Mouse (Mus musculus) myocyte (in vitro differentiated cells): Measurements from ENCODE around the gene Mmgt2. TPM values are rescaled to one million over a fixed set of nuclear protein-coding genes. Genes with fewer than 3 reads are reported as not detected.

ENCODE experiments used
- H3K27me3 ChIP-seq: one replicate; pipeline ENCODE4 v1.6.1; 2011; ENCODE audit not compliant: control insufficient read depth, insufficient read depth, insufficient read length
- H3K36me3 ChIP-seq: one replicate; pipeline ENCODE4 v1.6.1; 2011; ENCODE audit not compliant: control insufficient read depth, insufficient read depth
- H3K4me2 ChIP-seq: one replicate; pipeline ENCODE4 v1.6.1; 2011; ENCODE audit warnings: low read depth, control low read depth
- H3K4me3 ChIP-seq: one replicate; pipeline ENCODE4 v1.5.1; 2011; ENCODE audit warnings: mild to moderate bottlenecking, control low read depth, moderate library complexity
- H3K79me2 ChIP-seq: one replicate; pipeline ENCODE4 v1.6.1; 2011; ENCODE audit not compliant: control insufficient read depth, insufficient read depth
- H3ac ChIP-seq: one replicate; pipeline ENCODE4 v1.6.1; 2011; ENCODE audit not compliant: control insufficient read depth, insufficient read length
- CEBPB ChIP-seq: IDR thresholded peaks from 2 replicates; pipeline ENCODE4 v1.6.1; 2011; ENCODE audit warnings: mild to moderate bottlenecking, moderate library complexity; ENCODE audit not compliant: poor library complexity, insufficient read depth, severe bottlenecking
- E2F4 ChIP-seq: IDR thresholded peaks from one replicate; pipeline ENCODE4 v1.6.1; 2011; ENCODE audit warnings: mild to moderate bottlenecking, control low read depth, moderate library complexity; ENCODE audit not compliant: insufficient read depth
- MAX ChIP-seq: IDR thresholded peaks from one replicate; pipeline ENCODE4 v1.6.1; 2011; ENCODE audit warnings: low read depth, mild to moderate bottlenecking, control low read depth
- MYOD1 ChIP-seq, 3 experiments: IDR thresholded peaks; one replicate each; pipeline ENCODE4 v1.6.1; 2011; ENCODE audit warnings: control low read depth in 2 of 3, low read depth in 2 of 3, mild to moderate bottlenecking in 2 of 3, moderate library complexity in 1 of 3; ENCODE audit not compliant: insufficient read length in 2 of 3, control insufficient read depth in 1 of 3
- MYOG ChIP-seq, 3 experiments: IDR thresholded peaks; one replicate each; pipeline ENCODE4 v1.6.1; 2011; ENCODE audit warnings: control low read depth in 2 of 3, low read depth in 2 of 3, mild to moderate bottlenecking in 2 of 3; ENCODE audit not compliant: insufficient read length in 2 of 3, control insufficient read depth in 1 of 3, insufficient read depth in 1 of 3
- POLR2A ChIP-seq: IDR thresholded peaks from one replicate; pipeline ENCODE4 v1.6.1; 2011; ENCODE audit warnings: low read depth, mild to moderate bottlenecking, control low read depth, moderate library complexity; ENCODE audit not compliant: insufficient read length
- POLR2AphosphoS2 ChIP-seq: IDR thresholded peaks from one replicate; pipeline ENCODE4 v1.6.1; 2011; ENCODE audit warnings: low read depth, control low read depth; ENCODE audit not compliant: insufficient read length
- REST ChIP-seq: IDR thresholded peaks from one replicate; pipeline ENCODE4 v1.6.1; 2011; ENCODE audit warnings: mild to moderate bottlenecking, control low read depth, moderate library complexity; ENCODE audit not compliant: insufficient read depth, insufficient read length
- SRF ChIP-seq: IDR thresholded peaks from one replicate; pipeline ENCODE4 v1.6.1; 2011; ENCODE audit warnings: low read depth; ENCODE audit not compliant: control insufficient read depth, insufficient read length
- TCF12 ChIP-seq: IDR thresholded peaks from one replicate; pipeline ENCODE4 v1.6.1; 2011; ENCODE audit warnings: mild to moderate bottlenecking, control low read depth; ENCODE audit not compliant: poor library complexity, insufficient read depth, severe bottlenecking
- TCF3 ChIP-seq: IDR thresholded peaks from one replicate; pipeline ENCODE4 v1.6.1; 2011; ENCODE audit warnings: low read depth, control low read depth; ENCODE audit not compliant: insufficient read length
- USF1 ChIP-seq: IDR thresholded peaks from one replicate; pipeline ENCODE4 v1.6.1; 2011; ENCODE audit warnings: low read depth, mild to moderate bottlenecking, control low read depth, moderate library complexity
- polyA plus RNA-seq: library from polyadenylated mRNA; unstranded; fragments of >200 nt; fragmentation: generic; extraction: Trizol; gene quantifications from one replicate; pipeline ENCODE4 v1.2.1, GENCODE M21; 2012; ENCODE audit warnings: missing spikeins

Mmgt2 gene
- polyA plus RNA-seq, 1 experiment: 29.2 TPM

- Histone ChIP-seq H3K4me3 (peak overlapping the region; percentile 100), H3K79me2 (peaks cover 25% of the 10 kb centered on the region), H3ac (no peak overlapping the region), H3K27me3 (no peaks in the 10 kb centered on the region), H3K4me2 (peak overlapping the region; percentile 90), H3K36me3 (peaks cover 42% of the 10 kb centered on the region)
- TF ChIP-seq MYOD1 (IDR thresholded peaks at IDR 0.05; ENCODE audit: control insufficient read depth in 1 of 3, insufficient read length in 2 of 3, low read depth in 2 of 3) (no peak), USF1 (no peak), MYOG (IDR thresholded peaks at IDR 0.05; ENCODE audit: control insufficient read depth in 1 of 3, insufficient read depth in 1 of 3, insufficient read length in 2 of 3, low read depth in 2 of 3) (no peak), REST (no peak), TCF12 (no peak), MAX (no peak)
These were observed 44.2 kb upstream of the Mmgt2 start for GRCm38 (mm10) chr11:62604123-62604706.

GRCm38 (mm10) chr11:62604886-62605618 lies 43.4 kb upstream of the Mmgt2 start:
- peaks cover 42% of the 10 kb centered on the region for H3K36me3 ChIP-seq
- TF ChIP-seq POLR2AphosphoS2 (peak; percentile 82), POLR2A (peak; percentile 36), SRF (no peak), MYOG (IDR thresholded peaks at IDR 0.05; ENCODE audit: control insufficient read depth in 1 of 3, insufficient read depth in 1 of 3, insufficient read length in 2 of 3, low read depth in 2 of 3) (peak in 1 of 3 experiments; percentile 17), MYOD1 (IDR thresholded peaks at IDR 0.05; ENCODE audit: control insufficient read depth in 1 of 3, insufficient read length in 2 of 3, low read depth in 2 of 3) (peak in 1 of 3 experiments; percentile 24), CEBPB (no peak)
- H3K79me2 ChIP-seq: peaks cover 25% of the 10 kb centered on the region
- H3K27me3 ChIP-seq: no peaks in the 10 kb centered on the region
- peak overlapping the region; percentile 100 for H3K4me3 ChIP-seq
- peak overlapping the region; percentile 90 for H3K4me2 ChIP-seq
- no peak overlapping the region for H3ac ChIP-seq

- H3K27me3 ChIP-seq: no peaks in the 10 kb centered on the region
- H3ac ChIP-seq: no peak overlapping the region
- peak overlapping the region; percentile 100 for H3K4me3 ChIP-seq
- H3K36me3 ChIP-seq: peaks cover 42% of the 10 kb centered on the region
- peaks cover 25% of the 10 kb centered on the region for H3K79me2 ChIP-seq
- TF ChIP-seq POLR2AphosphoS2: peak; percentile 83
- TF ChIP-seq E2F4: no peak
- no peak for TF ChIP-seq TCF3
- no peak for TF ChIP-seq MYOD1 (IDR thresholded peaks at IDR 0.05; ENCODE audit: control insufficient read depth in 1 of 3, insufficient read length in 2 of 3, low read depth in 2 of 3)
- peak in 1 of 3 experiments; percentile 20 for TF ChIP-seq MYOG (IDR thresholded peaks at IDR 0.05; ENCODE audit: control insufficient read depth in 1 of 3, insufficient read depth in 1 of 3, insufficient read length in 2 of 3, low read depth in 2 of 3)
- no peak for TF ChIP-seq MAX
- TF ChIP-seq REST: no peak
- no peak for TF ChIP-seq USF1
- no peak for TF ChIP-seq SRF
- no peak for TF ChIP-seq CEBPB
- no peak for TF ChIP-seq TCF12
- peak; percentile 52 for TF ChIP-seq POLR2A
- H3K4me2 ChIP-seq: peak overlapping the region; percentile 90
These were observed 42.7 kb upstream of the Mmgt2 start for GRCm38 (mm10) chr11:62605619-62606298.

GRCm38 (mm10) chr11:62606299-62607169 lies 41.9 kb upstream of the Mmgt2 start:
- Histone ChIP-seq H3K79me2 (peaks cover 25% of the 10 kb centered on the region), H3K4me2 (no peak overlapping the region), H3K36me3 (peaks cover 42% of the 10 kb centered on the region), H3K4me3 (no peak overlapping the region), H3ac (no peak overlapping the region), H3K27me3 (no peaks in the 10 kb centered on the region)
- TF ChIP-seq SRF: no peak
- peak; percentile 32 for TF ChIP-seq POLR2A
- TF ChIP-seq CEBPB: no peak
- TF ChIP-seq MAX: no peak
- TF ChIP-seq E2F4: no peak
- TF ChIP-seq POLR2AphosphoS2: peak; percentile 87
- peak in 2 of 3 experiments; percentile 35 to 53 for TF ChIP-seq MYOD1 (IDR thresholded peaks at IDR 0.05; ENCODE audit: control insufficient read depth in 1 of 3, insufficient read length in 2 of 3, low read depth in 2 of 3)
- no peak for TF ChIP-seq TCF12
- TF ChIP-seq MYOG (IDR thresholded peaks at IDR 0.05; ENCODE audit: control insufficient read depth in 1 of 3, insufficient read depth in 1 of 3, insufficient read length in 2 of 3, low read depth in 2 of 3): peak in 1 of 3 experiments; percentile 28
- TF ChIP-seq USF1: no peak
- TF ChIP-seq TCF3: no peak
- TF ChIP-seq REST: no peak
